Mouse (Mus musculus) embryonic facial prominence, embryonic 14.5 days (tissue): ENCODE results near the gene Adgrl1. TPM values are rescaled to one million over a fixed set of nuclear protein-coding genes. Genes with fewer than 3 reads are reported as not detected.

Experiments
- ATAC-seq: fragments of 200-750 bp; cut with Nextera tagmentation; 2 replicates; pipeline ENCODE4 v1.8.0; 2017; ENCODE audit warnings: low read depth, moderate number of reproducible peaks, moderate TSS enrichment
- DNase-seq: peaks from one replicate; pipeline ENCODE4 v3.0.0-alpha.2; 2015; ENCODE audit warnings: low spot score
- H3K27ac ChIP-seq: fragments of 300-500 bp; sonication (generic); replicated peaks from 2 replicates; pipeline ENCODE4 v1.5.1; 2014; ENCODE audit warnings: low read depth, mild to moderate bottlenecking, low read length, moderate library complexity
- H3K27me3 ChIP-seq: fragments of 300-500 bp; sonication (generic); replicated peaks from 2 replicates; pipeline ENCODE4 v1.6.1; 2014; ENCODE audit warnings: low read length; ENCODE audit not compliant: control insufficient read depth, insufficient read depth
- H3K36me3 ChIP-seq: fragments of 300-500 bp; sonication (generic); 2 replicates; pipeline ENCODE4 v1.6.1; 2014; ENCODE audit warnings: low read length, mixed read lengths; ENCODE audit not compliant: control insufficient read depth, insufficient read depth
- H3K4me1 ChIP-seq: fragments of 300-500 bp; sonication (generic); 2 replicates; pipeline ENCODE4 v1.6.1; 2014; ENCODE audit warnings: antibody characterized with exemption, low read length; ENCODE audit not compliant: control insufficient read depth, insufficient read depth
- H3K4me2 ChIP-seq: fragments of 300-500 bp; sonication (generic); 2 replicates; pipeline ENCODE4 v1.6.1; 2014; ENCODE audit warnings: low read depth, mild to moderate bottlenecking, low read length, moderate library complexity, mixed read lengths
- H3K4me3 ChIP-seq: fragments of 300-500 bp; sonication (generic); 2 replicates; pipeline ENCODE4 v1.5.1; 2014; ENCODE audit warnings: low read depth, mild to moderate bottlenecking, low read length
- H3K9ac ChIP-seq: fragments of 300-500 bp; sonication (generic); 2 replicates; pipeline ENCODE4 v1.6.1; 2014; ENCODE audit warnings: low read depth, mild to moderate bottlenecking, low read length, moderate library complexity, mixed read lengths
- H3K9me3 ChIP-seq: fragments of 300-500 bp; sonication (generic); 2 replicates; pipeline ENCODE4 v1.6.1; 2016; ENCODE audit warnings: low read length; ENCODE audit not compliant: control insufficient read depth
- WGBS: fragments of 180-500 bp; shearing (Covaris S2); extraction: QIAGEN DNeasy Blood & Tissue Kit; methylation state at CpG from one replicate; pipeline ENCODE4 v1.1.7; 2014; 5-methylcytosine and 5-hydroxymethylcytosine counted together
- polyA plus RNA-seq: library from polyadenylated mRNA; unstranded; fragments of >200 nt; fragmentation: Nextera tagmentation; extraction: Ambion mirVana; gene quantifications from 2 replicates; pipeline ENCODE4 v1.2.1, GENCODE M21; 2014

Gene Adgrl1
- polyA plus RNA-seq, 1 experiment from 2014 or later = 25.1 TPM

DNA sequence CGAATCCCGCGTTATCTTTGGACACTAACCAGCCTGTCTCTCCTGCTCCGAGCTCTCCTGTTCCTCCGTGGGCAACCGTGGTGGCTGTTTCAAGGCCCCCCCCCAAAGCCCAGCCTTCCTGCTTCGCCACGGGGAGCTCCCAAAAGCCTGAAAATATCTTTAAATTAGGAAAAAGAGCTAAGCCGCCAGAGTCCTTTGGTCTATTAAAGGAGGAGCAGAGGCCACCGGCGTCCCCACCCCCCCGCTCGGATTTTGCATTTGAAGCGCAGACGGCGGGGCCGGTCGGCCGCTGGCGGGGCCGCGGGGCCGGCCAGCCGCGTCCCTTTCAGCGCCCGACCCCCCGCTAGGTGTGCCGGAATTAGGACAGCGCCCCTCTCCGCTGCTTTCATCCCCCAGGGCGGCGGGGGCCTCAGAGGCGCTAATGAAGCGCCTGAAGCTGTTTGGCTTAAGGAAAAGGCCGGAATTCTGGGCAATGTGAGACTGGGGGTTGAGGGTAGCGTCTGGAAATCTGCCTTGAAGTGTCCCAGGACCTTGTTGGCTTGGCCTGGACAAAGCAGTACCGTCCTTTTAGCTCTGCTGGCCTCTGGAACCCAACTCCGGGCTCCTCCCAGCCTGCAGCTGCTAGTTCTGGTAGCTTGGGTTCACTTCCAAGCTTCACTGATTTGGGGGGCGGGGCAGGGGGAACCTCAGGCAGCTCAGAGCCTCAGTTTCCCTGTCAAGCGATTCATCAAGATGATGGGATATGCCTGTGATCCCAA lies 23.6 kb upstream of the Adgrl1 start:
- 1% methylated on average over 38 of the region's 41 CpGs for whole genome bisulfite sequencing
- H3K36me3 ChIP-seq = no peaks in the 10 kb centered on the region

DNA sequence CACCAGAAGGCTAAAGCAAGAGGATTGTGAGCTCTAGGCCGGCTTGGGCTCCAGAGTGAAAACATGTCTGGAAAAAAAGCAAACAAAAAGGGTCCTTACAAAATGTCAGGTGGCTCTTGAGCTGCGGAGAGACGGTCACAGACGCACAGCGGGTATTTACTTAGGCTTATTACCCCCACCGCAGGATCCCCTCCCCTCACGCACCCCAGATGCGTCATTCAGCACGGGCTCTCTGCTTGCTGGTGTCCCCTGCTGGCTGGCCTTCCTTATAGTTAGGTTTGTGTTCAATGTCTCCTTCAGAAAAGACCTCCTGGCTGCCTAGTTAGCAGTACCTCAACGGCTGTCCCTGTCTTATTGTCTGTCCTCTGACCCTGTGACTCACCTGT lies 23.1 kb upstream of the Adgrl1 start:
- ATAC-seq = no peak
- Histone ChIP-seq H3K4me2 (peak overlapping the region; percentile 96), H3K4me1 (peaks cover 10% of the 10 kb centered on the region), H3K27me3 (peaks cover 9% of the 10 kb centered on the region; the same call in 1 of the 2 replicates), H3K27ac (no peak overlapping the region), H3K4me3 (peak overlapping the region; percentile 72; the same call in 1 of the 2 replicates), H3K36me3 (no peaks in the 10 kb centered on the region), H3K9me3 (no peaks in the 10 kb centered on the region), H3K9ac (no peak overlapping the region)
- WGBS = 1% methylated on average over 10 of the region's 10 CpGs
- DNase-seq = peak; percentile 58

More for the DNA sequence above, 23.6 kb upstream of the Adgrl1 start:
- Histone ChIP-seq H3K4me1 (peaks cover 10% of the 10 kb centered on the region), H3K4me3 (peak overlapping the region; percentile 72), H3K27me3 (peaks cover 9% of the 10 kb centered on the region; the same call in 1 of the 2 replicates), H3K27ac (0 out of 2 replicates have a peak overlapping the region, but pooled peaks have one; percentile 49), H3K4me2 (peak overlapping the region; percentile 96), H3K9ac (peak overlapping the region; percentile 84), H3K9me3 (no peaks in the 10 kb centered on the region)
- no peak for ATAC-seq
- DNase-seq = no peak

DNA sequence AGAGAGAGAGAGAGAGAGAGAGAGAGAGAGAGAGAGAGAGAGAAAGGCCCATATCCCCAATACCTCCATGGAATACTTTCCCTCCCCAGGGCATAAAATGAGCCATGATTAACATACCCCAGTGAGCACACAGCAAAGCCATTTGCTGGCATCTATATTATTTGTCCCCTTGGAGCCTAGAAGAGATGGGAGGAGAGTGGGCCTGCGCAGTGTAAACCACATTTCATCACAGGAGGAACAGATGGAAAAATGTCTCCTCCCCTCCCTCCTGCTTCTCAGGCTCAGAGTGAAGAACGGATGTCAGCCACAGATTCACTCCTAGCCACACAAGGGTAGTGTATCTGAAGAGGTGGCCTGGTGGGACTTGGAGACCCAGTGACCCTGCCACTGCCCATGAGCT lies 11.5 kb upstream of the Adgrl1 start:
- DNase-seq (no peak), ATAC-seq (no peak)
- H3K9ac ChIP-seq = no peak overlapping the region
- no peaks in the 10 kb centered on the region for H3K27me3 ChIP-seq
- no peaks in the 10 kb centered on the region for H3K9me3 ChIP-seq
- H3K36me3 ChIP-seq = no peaks in the 10 kb centered on the region
- H3K4me3 ChIP-seq = no peak overlapping the region
- H3K27ac ChIP-seq = no peak overlapping the region
- WGBS = 62% methylated on average over 2 of the region's 2 CpGs
- no peaks in the 10 kb centered on the region for H3K4me1 ChIP-seq
- H3K4me2 ChIP-seq = no peak overlapping the region

DNA sequence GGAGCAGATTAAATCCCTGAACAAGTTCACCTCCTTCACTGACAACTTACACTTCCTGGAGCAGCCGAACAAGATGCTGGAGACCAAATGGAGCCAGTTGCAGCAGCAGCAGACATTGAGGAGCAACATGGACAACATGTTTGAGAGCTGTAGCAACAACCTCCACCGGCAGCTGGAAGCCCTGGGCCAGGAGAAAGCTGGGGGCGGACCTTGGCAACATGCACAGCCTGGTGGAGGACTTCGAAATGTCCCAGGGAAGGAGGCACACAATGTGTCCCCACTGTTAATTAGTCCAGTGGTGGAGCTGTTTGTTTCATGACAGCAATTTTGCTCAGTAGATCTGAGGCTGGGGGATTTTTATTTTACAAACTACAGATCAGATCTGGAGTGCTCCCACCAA lies 7.8 kb upstream of the Adgrl1 start:
- 60% methylated on average over 4 of the region's 4 CpGs for WGBS
- Histone ChIP-seq H3K9me3 (no peaks in the 10 kb centered on the region), H3K9ac (no peak overlapping the region), H3K36me3 (no peaks in the 10 kb centered on the region), H3K4me3 (no peak overlapping the region), H3K4me2 (no peak overlapping the region), H3K27me3 (peaks cover 12% of the 10 kb centered on the region), H3K27ac (no peak overlapping the region), H3K4me1 (no peaks in the 10 kb centered on the region)
- ATAC-seq = no peak
- no peak for DNase-seq

DNA sequence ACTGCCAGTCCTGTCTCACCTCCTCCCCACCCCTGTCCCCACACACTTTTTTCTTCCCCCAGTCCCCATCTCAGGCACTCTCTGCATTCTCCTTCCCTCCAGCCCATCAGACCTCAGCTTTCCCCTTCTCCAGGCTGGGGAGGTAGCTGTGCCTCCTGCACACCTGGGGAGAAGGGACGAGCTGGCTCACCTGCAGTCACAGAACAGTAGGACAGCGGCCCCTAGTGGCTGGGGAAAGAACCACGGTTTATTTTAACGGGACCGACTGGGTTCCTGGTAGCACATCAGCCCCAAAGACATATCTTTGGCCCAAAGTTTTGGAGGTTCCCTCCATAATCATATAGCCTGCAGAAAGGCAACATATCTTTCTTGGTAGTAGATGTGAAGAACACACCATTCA lies 6.0 kb upstream of the Adgrl1 start:
- 2% methylated on average over 5 of the region's 5 CpGs for WGBS
- Histone ChIP-seq H3K27me3 (peaks cover 12% of the 10 kb centered on the region), H3K27ac (no peak overlapping the region), H3K36me3 (no peaks in the 10 kb centered on the region), H3K4me1 (peaks cover 10% of the 10 kb centered on the region), H3K9ac (no peak overlapping the region), H3K4me3 (no peak overlapping the region), H3K9me3 (no peaks in the 10 kb centered on the region), H3K4me2 (no peak overlapping the region)
- DNase-seq = peak; percentile 64
- ATAC-seq = no peak

DNA sequence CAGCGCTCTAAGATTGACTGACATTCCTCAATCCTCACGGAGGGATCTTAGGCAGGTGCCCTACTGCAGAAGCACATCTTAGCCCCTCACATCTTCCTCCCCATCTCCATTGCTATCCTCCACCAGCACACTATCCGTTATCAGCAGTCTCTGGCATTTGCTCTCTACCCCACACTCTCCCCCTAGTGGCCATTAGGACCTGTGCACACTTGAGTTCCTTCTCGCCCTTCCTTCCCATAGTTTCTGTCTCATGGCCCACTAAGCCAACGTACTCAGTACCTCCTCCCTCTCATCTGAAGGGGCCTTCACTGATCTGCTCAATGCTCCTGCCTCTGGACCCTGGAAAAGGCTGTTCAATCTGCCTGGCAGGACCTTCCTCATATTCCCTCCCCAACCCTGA lies 4.0 kb upstream of the Adgrl1 start:
- peaks cover 12% of the 10 kb centered on the region for H3K27me3 ChIP-seq
- no peaks in the 10 kb centered on the region for H3K9me3 ChIP-seq
- DNase-seq (peak; percentile 69), ATAC-seq (no peak)
- H3K36me3 ChIP-seq = no peaks in the 10 kb centered on the region
- H3K4me1 ChIP-seq = peaks cover 10% of the 10 kb centered on the region
- H3K4me2 ChIP-seq = no peak overlapping the region
- H3K27ac ChIP-seq = no peak overlapping the region
- 5% methylated on average over 5 of the region's 5 CpGs for WGBS
- H3K4me3 ChIP-seq = no peak overlapping the region
- H3K9ac ChIP-seq = no peak overlapping the region

DNA sequence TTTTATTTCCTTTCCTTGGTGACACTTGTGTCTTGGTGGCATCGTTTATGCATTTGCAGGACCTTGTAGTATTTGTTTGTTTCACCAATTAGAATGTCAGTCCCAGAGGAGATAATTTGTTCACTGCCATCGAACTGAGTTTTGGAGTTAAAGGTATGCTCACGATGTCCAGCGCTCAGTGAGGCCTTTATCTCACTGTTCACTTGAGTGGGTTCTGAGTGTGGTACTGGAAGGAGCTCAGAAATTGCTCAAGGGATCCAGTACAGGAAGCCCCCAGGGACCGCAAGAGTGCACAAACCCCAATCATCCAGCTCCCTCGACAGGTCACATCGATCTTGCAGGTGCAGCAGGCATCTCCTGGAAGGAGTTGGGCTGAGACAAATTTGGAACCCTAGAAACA lies 3.4 kb upstream of the Adgrl1 start:
- DNase-seq = no peak
- ATAC-seq = no peak
- Histone ChIP-seq H3K4me1 (peaks cover 10% of the 10 kb centered on the region), H3K27me3 (peaks cover 12% of the 10 kb centered on the region), H3K4me2 (0 out of 2 replicates have a peak overlapping the region, but pooled peaks have one; percentile 82), H3K9me3 (no peaks in the 10 kb centered on the region), H3K9ac (no peak overlapping the region), H3K36me3 (no peaks in the 10 kb centered on the region), H3K27ac (no peak overlapping the region), H3K4me3 (no peak overlapping the region)
- 82% methylated on average over 7 of the region's 7 CpGs for WGBS

DNA sequence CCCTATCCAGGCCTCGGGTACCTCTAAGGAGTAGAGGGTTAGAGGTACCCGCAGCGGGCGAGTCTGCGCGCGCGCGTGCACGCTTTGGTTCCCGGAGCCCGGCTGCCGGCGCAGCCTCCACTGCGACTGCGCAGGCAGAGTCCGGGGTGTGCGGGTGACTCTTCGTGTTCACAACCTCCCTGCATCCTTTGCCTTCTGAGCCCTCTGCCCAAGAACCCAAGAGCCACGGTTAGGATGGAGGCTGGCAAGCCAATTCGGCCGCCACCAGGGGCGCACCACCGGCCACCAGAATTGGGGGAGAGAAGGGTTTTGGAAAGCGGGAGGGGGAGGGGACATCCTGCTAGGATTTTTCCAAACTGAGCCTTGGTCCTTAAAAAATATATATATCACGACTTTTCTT lies 2.7 kb upstream of the Adgrl1 start:
- DNase-seq = peak; percentile 31

DNA sequence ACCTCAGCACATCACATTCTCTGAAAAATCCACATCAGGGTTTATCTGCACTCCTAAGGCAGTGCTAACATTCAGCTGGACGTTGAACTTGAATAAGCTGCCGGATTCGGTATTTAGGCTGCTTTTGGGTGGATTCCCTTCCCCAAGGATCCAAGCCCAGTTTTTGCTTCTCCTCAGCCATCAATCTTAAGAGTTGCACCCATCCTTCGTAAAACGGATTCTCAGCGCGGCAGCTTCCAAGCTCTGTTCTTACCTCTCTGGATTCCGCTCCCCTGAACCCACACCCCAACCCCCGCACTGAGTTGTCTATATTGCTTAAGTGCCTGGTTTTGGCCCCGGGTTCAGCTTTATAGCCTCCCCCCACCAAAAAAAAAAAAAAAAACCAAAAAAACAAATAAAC lies 1.4 kb upstream of the Adgrl1 start:
- Histone ChIP-seq H3K36me3 (no peaks in the 10 kb centered on the region), H3K27ac (peak overlapping the region; percentile 98), H3K4me2 (peak overlapping the region; percentile 82), H3K27me3 (peaks cover 12% of the 10 kb centered on the region), H3K4me1 (peaks cover 27% of the 10 kb centered on the region), H3K9me3 (no peaks in the 10 kb centered on the region), H3K4me3 (peak overlapping the region; percentile 90), H3K9ac (peak overlapping the region; percentile 63)
- DNase-seq = peak; percentile 67
- 1% methylated on average over 10 of the region's 10 CpGs for WGBS
- no peak for ATAC-seq

More for the DNA sequence above, 2.7 kb upstream of the Adgrl1 start:
- Histone ChIP-seq H3K27ac (no peak overlapping the region), H3K36me3 (no peaks in the 10 kb centered on the region), H3K9ac (no peak overlapping the region), H3K4me2 (peak overlapping the region; percentile 82), H3K9me3 (no peaks in the 10 kb centered on the region), H3K4me1 (peaks cover 15% of the 10 kb centered on the region), H3K27me3 (peaks cover 12% of the 10 kb centered on the region), H3K4me3 (peak overlapping the region; percentile 31)
- ATAC-seq = no peak
- 2% methylated on average over 25 of the region's 26 CpGs for WGBS
